Mouse (Mus musculus) layer of hippocampus, adult 6 months (tissue): Measurements from ENCODE around the gene Gm11492. TPM values are rescaled to one million over a fixed set of nuclear protein-coding genes. Genes with fewer than 3 reads are reported as not detected.

Experiments used
- long read RNA-seq, 2 experiments: library from polyadenylated mRNA; unstranded; transcript quantifications; one replicate each; pipeline ENCODE4 v2.0.0; 2019 to 2020
- polyA plus RNA-seq: library from polyadenylated mRNA; unstranded; fragments of <200 nt; fragmentation: Nextera tagmentation; gene quantifications from 2 replicates; pipeline ENCODE4 v1.2.3, GENCODE M21; 2021

Gene Gm11492
- not detected in 2 replicates for polyA plus RNA-seq
- long read RNA-seq, experiment 1: 0 reads
- long read RNA-seq, experiment 2: 0 reads

DNA sequence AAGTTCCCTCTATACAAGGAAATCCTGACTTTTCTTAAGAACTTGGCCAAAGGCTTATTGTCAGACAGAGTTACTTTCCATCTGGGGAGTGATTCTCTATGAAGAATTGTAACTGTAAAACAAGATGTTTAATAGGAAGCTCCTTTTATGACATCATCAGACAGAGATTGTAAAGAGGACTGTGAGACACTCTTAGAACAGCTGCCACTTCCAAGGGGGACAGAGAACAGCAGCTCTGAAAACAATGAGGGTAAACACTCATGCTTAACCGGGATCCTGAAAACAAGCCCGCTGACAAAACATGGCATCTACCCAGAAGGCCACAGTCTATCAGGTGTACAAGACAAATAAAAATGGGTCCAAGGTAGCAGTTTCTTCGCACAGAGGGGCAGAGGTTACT is at the start of gene Gm11492:
Gene Gm11492 (plus strand): TSS at position 153 of the 400 bp plus-strand sequence.

GRCm38 (mm10) chr11:87568255-87568953 is 2.0 kb downstream of the Gm11492 start, which contains the start of gene Sept4:
Gene Sept4 (plus strand): TSS chr11:87568903.

GRCm38 (mm10) chr11:87591526-87592353 is 25.3 kb downstream of the Gm11492 start, which contains the start of gene Mtmr4:
Gene Mtmr4 (plus strand): TSS chr11:87592162.

GRCm38 (mm10) chr11:87616790-87617474 is 50.5 kb downstream of the Gm11492 start, which contains the start of gene Hsf5:
Gene Hsf5 (plus strand): TSS chr11:87617164.

Other genes with a start within 250 kb of the Gm11492 start
- gene Ppm1e, start 207.6 kb upstream of the Gm11492 start, polyA plus RNA-seq: 17.6 and 18.2 TPM in 2 replicates
- 1.4 and 1.9 TPM in 2 replicates for gene Rad51c, start 161.7 kb upstream of the Gm11492 start, polyA plus RNA-seq
- gene Tex14, start 161.6 kb upstream of the Gm11492 start, polyA plus RNA-seq: 0.08 and 0.31 TPM in 2 replicates
- 171 and 207 TPM in 2 replicates for gene Sept4, start 2.2 kb downstream of the Gm11492 start, polyA plus RNA-seq
- 11.0 and 12.7 TPM in 2 replicates for gene Mtmr4, start 25.5 kb downstream of the Gm11492 start, polyA plus RNA-seq
- 0.09 and 0.10 TPM in 2 replicates for gene Hsf5, start 50.5 kb downstream of the Gm11492 start, polyA plus RNA-seq
- 0.70 and 1.2 TPM in 2 replicates for gene Rnf43, start 96.1 kb downstream of the Gm11492 start, polyA plus RNA-seq
- gene Supt4a, start 170.9 kb downstream of the Gm11492 start, polyA plus RNA-seq: 231 and 250 TPM in 2 replicates
- gene Tspoap1, start 193.9 kb downstream of the Gm11492 start, polyA plus RNA-seq: 5.9 and 6.1 TPM in 2 replicates
- gene Mpo, start 226.9 kb downstream of the Gm11492 start, polyA plus RNA-seq: 0.18 and 0.24 TPM in 2 replicates